Mouse (Mus musculus): ENCODE measurements around the gene Gm26558. TPM values are rescaled to one million over a fixed set of nuclear protein-coding genes. Genes with fewer than 3 reads are reported as not detected.

Gm26558 gene
- polyA plus RNA-seq, 1 experiment from 2014 or later, result 5.4 TPM

DNA sequence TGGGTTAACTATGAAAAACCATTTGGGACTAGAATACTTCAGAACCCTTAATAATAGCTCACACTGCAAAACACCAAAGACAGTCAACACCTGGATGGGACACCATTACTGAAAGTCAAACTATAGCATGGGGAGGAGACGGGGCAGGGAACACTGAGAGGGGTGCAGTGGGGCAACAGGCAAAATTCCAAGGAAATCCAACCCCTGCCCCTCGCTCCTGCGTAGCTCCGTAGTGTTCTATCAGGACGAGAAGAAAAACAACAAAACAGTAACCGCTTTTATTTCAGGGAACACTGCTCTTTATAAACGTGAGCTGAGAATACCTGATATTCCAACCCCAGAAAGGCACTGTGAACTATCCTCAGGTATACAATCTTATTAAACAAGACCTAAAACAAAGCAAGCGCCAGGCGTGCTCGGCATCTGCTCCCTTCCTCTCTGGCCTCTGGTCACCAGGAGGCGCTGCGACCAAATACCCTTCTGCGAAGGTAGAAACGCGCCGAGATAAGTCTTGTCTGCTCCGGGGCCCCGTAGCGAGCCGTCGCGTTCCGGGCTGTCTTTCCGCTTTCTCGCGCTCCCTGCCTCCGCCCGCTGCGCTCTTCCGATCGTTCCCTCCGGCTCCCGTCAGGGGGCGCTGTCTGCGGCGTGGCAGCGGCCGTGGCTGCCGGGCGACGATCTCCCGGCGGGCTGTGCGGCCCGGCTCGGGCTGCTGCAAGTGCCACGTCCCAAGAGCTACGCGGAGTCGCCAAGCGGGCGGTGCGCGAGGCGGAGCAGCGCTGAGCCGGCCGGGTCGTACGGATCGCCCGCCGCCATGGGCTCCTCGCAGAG is 807 bp downstream of the Gm26558 start, which contains the start of gene Gorasp2:
Gene Gorasp2 (plus strand): TSS at position 690 of the 828 bp plus-strand sequence.
- Histone ChIP-seq H3K4me3 (ENCODE audit: low read depth, low read length) (peak within 1 kb of the TSS; percentile 96), H3K9me3 (ENCODE audit: control insufficient read depth, low read length) (no peaks in the 10 kb centered on the region), H3K4me2 (ENCODE audit: low read length) (peak within 1 kb of the TSS; percentile 85), H3K9ac (ENCODE audit: low read length) (peak within 1 kb of the TSS; percentile 98), H3K4me1 (replicated peaks; ENCODE audit: control insufficient read depth, insufficient read depth, low read length) (peaks cover 13% of the 10 kb centered on the region), H3K36me3 (ENCODE audit: control insufficient read depth, insufficient read depth, low read length) (no peaks in the 10 kb centered on the region), H3K27me3 (replicated peaks; ENCODE audit: control insufficient read depth, insufficient read depth, low read length) (no peaks in the 10 kb centered on the region), H3K27ac (ENCODE audit: low read depth) (peak within 1 kb of the TSS; percentile 91)
- 2% methylated on average over 62 of the region's 64 CpGs for WGBS
- DNase-seq (ENCODE audit: low spot score) (peak; percentile 94), ATAC-seq (replicated peaks; ENCODE audit: low FRiP score, low TSS enrichment, low read depth) (peak; percentile 95)

- Histone ChIP-seq H3K4me2 (ENCODE audit: low read length) (no peak overlapping the region), H3K9me3 (ENCODE audit: control insufficient read depth, low read length) (no peaks in the 10 kb centered on the region), H3K27me3 (replicated peaks; ENCODE audit: control insufficient read depth, insufficient read depth, low read length) (no peaks in the 10 kb centered on the region), H3K9ac (ENCODE audit: low read length) (no peak overlapping the region), H3K4me3 (ENCODE audit: low read depth, low read length) (no peak overlapping the region), H3K36me3 (ENCODE audit: control insufficient read depth, insufficient read depth, low read length) (no peaks in the 10 kb centered on the region), H3K4me1 (replicated peaks; ENCODE audit: control insufficient read depth, insufficient read depth, low read length) (no peaks in the 10 kb centered on the region), H3K27ac (ENCODE audit: low read depth) (no peak overlapping the region)
- no peak for ATAC-seq (replicated peaks; ENCODE audit: low FRiP score, low TSS enrichment, low read depth)
- 61% methylated on average over 7 of the region's 7 CpGs for WGBS
- DNase-seq (ENCODE audit: low spot score), result no peak
Measured at GRCm38 (mm10) chr2:70657083-70657482, 4.8 kb downstream of the Gm26558 start.

- Histone ChIP-seq H3K9ac (ENCODE audit: low read length) (no peak overlapping the region), H3K27me3 (replicated peaks; ENCODE audit: control insufficient read depth, insufficient read depth, low read length) (no peaks in the 10 kb centered on the region), H3K4me2 (ENCODE audit: low read length) (no peak overlapping the region), H3K36me3 (ENCODE audit: control insufficient read depth, insufficient read depth, low read length) (no peaks in the 10 kb centered on the region), H3K27ac (ENCODE audit: low read depth) (no peak overlapping the region), H3K9me3 (ENCODE audit: control insufficient read depth, low read length) (no peaks in the 10 kb centered on the region), H3K4me1 (replicated peaks; ENCODE audit: control insufficient read depth, insufficient read depth, low read length) (no peaks in the 10 kb centered on the region), H3K4me3 (ENCODE audit: low read depth, low read length) (no peak overlapping the region)
- 44% methylated on average over 6 of the region's 6 CpGs for WGBS
- ATAC-seq (replicated peaks; ENCODE audit: low FRiP score, low TSS enrichment, low read depth), result no peak
- no peak for DNase-seq (ENCODE audit: low spot score)
Measured at GRCm38 (mm10) chr2:70651820-70652219, 10.1 kb downstream of the Gm26558 start.

- H3K4me1 ChIP-seq (replicated peaks; ENCODE audit: control insufficient read depth, insufficient read depth, low read length), result no peaks in the 10 kb centered on the region
- H3K9me3 ChIP-seq (ENCODE audit: control insufficient read depth, low read length), result no peaks in the 10 kb centered on the region
- H3K36me3 ChIP-seq (ENCODE audit: control insufficient read depth, insufficient read depth, low read length), result no peaks in the 10 kb centered on the region
- no peak overlapping the region for H3K4me2 ChIP-seq (ENCODE audit: low read length)
- ATAC-seq (replicated peaks; ENCODE audit: low FRiP score, low TSS enrichment, low read depth) (no peak), DNase-seq (ENCODE audit: low spot score) (no peak)
- no peak overlapping the region for H3K9ac ChIP-seq (ENCODE audit: low read length)
- H3K27ac ChIP-seq (ENCODE audit: low read depth), result no peak overlapping the region
- H3K27me3 ChIP-seq (replicated peaks; ENCODE audit: control insufficient read depth, insufficient read depth, low read length), result no peaks in the 10 kb centered on the region
- WGBS, result 88% methylated on average over 4 of the region's 4 CpGs
- no peak overlapping the region for H3K4me3 ChIP-seq (ENCODE audit: low read depth, low read length)
Measured at GRCm38 (mm10) chr2:70649471-70649870, 12.4 kb downstream of the Gm26558 start.

- Histone ChIP-seq H3K4me3 (ENCODE audit: low read depth, low read length) (no peak overlapping the region), H3K4me2 (ENCODE audit: low read length) (no peak overlapping the region), H3K27me3 (replicated peaks; ENCODE audit: control insufficient read depth, insufficient read depth, low read length) (no peaks in the 10 kb centered on the region), H3K36me3 (ENCODE audit: control insufficient read depth, insufficient read depth, low read length) (no peaks in the 10 kb centered on the region), H3K4me1 (replicated peaks; ENCODE audit: control insufficient read depth, insufficient read depth, low read length) (no peaks in the 10 kb centered on the region), H3K27ac (ENCODE audit: low read depth) (no peak overlapping the region), H3K9ac (ENCODE audit: low read length) (no peak overlapping the region), H3K9me3 (ENCODE audit: control insufficient read depth, low read length) (no peaks in the 10 kb centered on the region)
- WGBS, result 86% methylated on average over 5 of the region's 5 CpGs
- ATAC-seq (replicated peaks; ENCODE audit: low FRiP score, low TSS enrichment, low read depth) (no peak), DNase-seq (ENCODE audit: low spot score) (no peak)
Measured at GRCm38 (mm10) chr2:70648271-70648670, 13.6 kb downstream of the Gm26558 start.

GRCm38 (mm10) chr2:70647681-70648080 is 14.2 kb downstream of the Gm26558 start:
- Histone ChIP-seq H3K9me3 (ENCODE audit: control insufficient read depth, low read length) (no peaks in the 10 kb centered on the region), H3K4me3 (ENCODE audit: low read depth, low read length) (no peak overlapping the region), H3K9ac (ENCODE audit: low read length) (no peak overlapping the region), H3K27me3 (replicated peaks; ENCODE audit: control insufficient read depth, insufficient read depth, low read length) (no peaks in the 10 kb centered on the region), H3K27ac (ENCODE audit: low read depth) (no peak overlapping the region), H3K36me3 (ENCODE audit: control insufficient read depth, insufficient read depth, low read length) (no peaks in the 10 kb centered on the region), H3K4me2 (ENCODE audit: low read length) (no peak overlapping the region), H3K4me1 (replicated peaks; ENCODE audit: control insufficient read depth, insufficient read depth, low read length) (no peaks in the 10 kb centered on the region)
- 48% methylated on average over 4 of the region's 4 CpGs for whole genome bisulfite sequencing
- ATAC-seq (replicated peaks; ENCODE audit: low FRiP score, low TSS enrichment, low read depth), result no peak
- DNase-seq (ENCODE audit: low spot score), result no peak

GRCm38 (mm10) chr2:70645266-70645780 is 16.6 kb downstream of the Gm26558 start:
- H3K4me2 ChIP-seq (ENCODE audit: low read length), result no peak overlapping the region
- WGBS, result 78% methylated on average over 6 of the region's 6 CpGs
- no peaks in the 10 kb centered on the region for H3K36me3 ChIP-seq (ENCODE audit: control insufficient read depth, insufficient read depth, low read length)
- no peak overlapping the region for H3K27ac ChIP-seq (ENCODE audit: low read depth)
- H3K4me1 ChIP-seq (replicated peaks; ENCODE audit: control insufficient read depth, insufficient read depth, low read length), result no peaks in the 10 kb centered on the region
- DNase-seq (ENCODE audit: low spot score) (no peak), ATAC-seq (replicated peaks; ENCODE audit: low FRiP score, low TSS enrichment, low read depth) (no peak)
- H3K4me3 ChIP-seq (ENCODE audit: low read depth, low read length), result no peak overlapping the region
- H3K9me3 ChIP-seq (ENCODE audit: control insufficient read depth, low read length), result no peaks in the 10 kb centered on the region
- H3K9ac ChIP-seq (ENCODE audit: low read length), result no peak overlapping the region
- H3K27me3 ChIP-seq (replicated peaks; ENCODE audit: control insufficient read depth, insufficient read depth, low read length), result no peaks in the 10 kb centered on the region

GRCm38 (mm10) chr2:70642971-70643565 is 18.8 kb downstream of the Gm26558 start:
- WGBS, result 49% methylated on average over 16 of the region's 16 CpGs
- DNase-seq (ENCODE audit: low spot score), result no peak
- no peak overlapping the region for H3K4me3 ChIP-seq (ENCODE audit: low read depth, low read length)

More at GRCm38 (mm10) chr2:70642971-70643565, 18.8 kb downstream of the Gm26558 start:
- no peak overlapping the region for H3K9ac ChIP-seq (ENCODE audit: low read length)
- H3K36me3 ChIP-seq (ENCODE audit: control insufficient read depth, insufficient read depth, low read length), result no peaks in the 10 kb centered on the region
- H3K4me1 ChIP-seq (replicated peaks; ENCODE audit: control insufficient read depth, insufficient read depth, low read length), result no peaks in the 10 kb centered on the region
- H3K27me3 ChIP-seq (replicated peaks; ENCODE audit: control insufficient read depth, insufficient read depth, low read length), result no peaks in the 10 kb centered on the region
- no peaks in the 10 kb centered on the region for H3K9me3 ChIP-seq (ENCODE audit: control insufficient read depth, low read length)
- H3K27ac ChIP-seq (ENCODE audit: low read depth), result no peak overlapping the region
- ATAC-seq (replicated peaks; ENCODE audit: low FRiP score, low TSS enrichment, low read depth), result no peak
- H3K4me2 ChIP-seq (ENCODE audit: low read length), result no peak overlapping the region

Data from intestine, embryonic 14.5 days (tissue).